Mouse (Mus musculus) right cerebral cortex, adult 18-20 months (tissue): Measurements from ENCODE around the gene Slain2.

Experiments used
- DNase-seq: peaks from one replicate; pipeline ENCODE4 v3.0.0; 2022; ENCODE audit warnings: mixed read lengths

Gene Slain2

GRCm38 (mm10) chr5:72913648-72914557 is at the start of gene Slain2:
Slain2 (plus strand) TSS chr5:72914304.
- peak; percentile 94 for DNase-seq

- no peak for DNase-seq
Measured at GRCm38 (mm10) chr5:72864654-72865178, 49.4 kb upstream of the Slain2 start.

- DNase-seq, result no peak
Measured at GRCm38 (mm10) chr5:72866260-72866905, 47.7 kb upstream of the Slain2 start.

- DNase-seq, result no peak
Measured at GRCm38 (mm10) chr5:72867036-72867672, 47.0 kb upstream of the Slain2 start.

- peak; percentile 81 for DNase-seq
Measured at GRCm38 (mm10) chr5:72868091-72868875, 45.8 kb upstream of the Slain2 start, which contains the start of gene Tec. Tec (minus strand) TSS chr5:72868483.

GRCm38 (mm10) chr5:72869779-72870608 is 44.1 kb upstream of the Slain2 start:
- DNase-seq, result no peak

- DNase-seq, result no peak
Measured at GRCm38 (mm10) chr5:72871114-72871513, 43.0 kb upstream of the Slain2 start.

GRCm38 (mm10) chr5:72879736-72880135 is 34.4 kb upstream of the Slain2 start:
- no peak for DNase-seq

- DNase-seq, result no peak
Measured at GRCm38 (mm10) chr5:72881748-72882411, 32.2 kb upstream of the Slain2 start.

GRCm38 (mm10) chr5:72882412-72882765 is 31.7 kb upstream of the Slain2 start:
- no peak for DNase-seq

- DNase-seq, result no peak
Measured at GRCm38 (mm10) chr5:72883706-72884105, 30.4 kb upstream of the Slain2 start.

- no peak for DNase-seq
Measured at GRCm38 (mm10) chr5:72886458-72887222, 27.5 kb upstream of the Slain2 start.

GRCm38 (mm10) chr5:72888260-72888659 is 25.8 kb upstream of the Slain2 start:
- DNase-seq, result no peak

GRCm38 (mm10) chr5:72891534-72891933 is 22.6 kb upstream of the Slain2 start:
- DNase-seq, result peak; percentile 43

GRCm38 (mm10) chr5:72893987-72894386 is 20.1 kb upstream of the Slain2 start:
- DNase-seq, result no peak

GRCm38 (mm10) chr5:72895261-72895660 is 18.8 kb upstream of the Slain2 start:
- DNase-seq, result no peak

GRCm38 (mm10) chr5:72896478-72897279 is 17.4 kb upstream of the Slain2 start:
- no peak for DNase-seq

- no peak for DNase-seq
Measured at GRCm38 (mm10) chr5:72897998-72898397, 16.1 kb upstream of the Slain2 start.

- DNase-seq, result no peak
Measured at GRCm38 (mm10) chr5:72899255-72899654, 14.8 kb upstream of the Slain2 start.
